Mouse (Mus musculus) ES-E14 (cell line): ENCODE data around the gene Hoxa3. TPM values are rescaled to one million over a fixed set of nuclear protein-coding genes. Genes with fewer than 3 reads are reported as not detected.

ENCODE experiments used
- DNase-seq: peaks from one replicate; pipeline ENCODE4 v3.0.0-alpha.2; 2013; ENCODE audit warnings: low read depth, low spot score
- H3K27ac ChIP-seq: 2 replicates; pipeline ENCODE4 v1.5.1; 2012; ENCODE audit warnings: low read depth, mild to moderate bottlenecking, low read length, moderate library complexity, mixed read lengths; ENCODE audit not compliant: poor library complexity, insufficient read depth, severe bottlenecking
- H3K36me3 ChIP-seq: 2 replicates; pipeline ENCODE4 v1.6.1; 2012; ENCODE audit warnings: mild to moderate bottlenecking, low read length, moderate library complexity, mixed read lengths; ENCODE audit not compliant: control insufficient read depth, poor library complexity, insufficient read depth, severe bottlenecking
- H3K4me1 ChIP-seq, 2 experiments: fragments of 150-350 bp in 1 of 2; sonication (generic) in 1 of 2; 2 replicates each; pipeline ENCODE4 v1.6.1; 2012; ENCODE audit warnings: low read length in 2 of 2, mild to moderate bottlenecking in 1 of 2, mixed read lengths in 1 of 2; ENCODE audit not compliant: control insufficient read depth in 2 of 2, insufficient read depth in 2 of 2, poor library complexity in 1 of 2
- H3K4me3 ChIP-seq, 2 experiments: fragments of 150-350 bp in 1 of 2; sonication (generic) in 1 of 2; 2 replicates each; pipeline ENCODE4 v1.5.1; 2012; ENCODE audit warnings: low read length in 2 of 2, low read depth in 1 of 2, mild to moderate bottlenecking in 1 of 2, mixed read lengths in 1 of 2; ENCODE audit not compliant: insufficient read depth in 1 of 2, poor library complexity in 1 of 2, severe bottlenecking in 1 of 2
- H3K9ac ChIP-seq: 2 replicates; pipeline ENCODE4 v1.6.1; 2012; ENCODE audit warnings: low read depth, mild to moderate bottlenecking, low read length, mixed read lengths; ENCODE audit not compliant: poor library complexity, insufficient read depth, severe bottlenecking
- H3K9me3 ChIP-seq: fragments of 150-350 bp; sonication (generic); 2 replicates; pipeline ENCODE4 v1.6.1; 2012; ENCODE audit warnings: low read depth, mild to moderate bottlenecking, low read length; ENCODE audit not compliant: control insufficient read depth, insufficient read depth
- CHD2 ChIP-seq: IDR thresholded peaks from 2 replicates; pipeline ENCODE4 v1.6.1; 2014; ENCODE audit warnings: mild to moderate bottlenecking, low read depth, low read length, inconsistent platforms
- HCFC1 ChIP-seq: IDR thresholded peaks from 2 replicates; pipeline ENCODE4 v1.6.1; 2012; ENCODE audit warnings: low read length, inconsistent platforms, borderline replicate concordance; ENCODE audit not compliant: insufficient read depth
- MAFK ChIP-seq: IDR thresholded peaks from 2 replicates; pipeline ENCODE4 v1.6.1; 2014; ENCODE audit warnings: mild to moderate bottlenecking, low read depth, low read length, inconsistent platforms; ENCODE audit not compliant: insufficient read depth
- ZC3H11A ChIP-seq: IDR thresholded peaks from 2 replicates; pipeline ENCODE4 v1.6.1; 2012; ENCODE audit warnings: low read depth, mild to moderate bottlenecking, inconsistent platforms, low read length, borderline replicate concordance
- ZNF384 ChIP-seq: IDR thresholded peaks from 2 replicates; pipeline ENCODE4 v1.6.1; 2012; ENCODE audit warnings: low read depth, low read length, inconsistent platforms
- in situ Hi-C, 2 experiments: fragments of 600-800 bp; cut with MboI; formaldehyde crosslinking; loops; one replicate each; pipeline ENCODE4 v1.15.1; 2025; ENCODE audit warnings: low sequenced_read_pairs in 2 of 2, inconsistent platforms in 1 of 2; ENCODE audit not compliant: unreplicated experiment in 2 of 2
- total RNA-seq: library from RNA; depleted of rRNA; stranded (reverse); fragments of 300-350 nt; gene quantifications from 2 replicates; pipeline ENCODE4 v1.2.3, GENCODE M21; 2012

Hoxa3 gene
- total RNA-seq, 1 experiment = 0.27 TPM

DNA sequence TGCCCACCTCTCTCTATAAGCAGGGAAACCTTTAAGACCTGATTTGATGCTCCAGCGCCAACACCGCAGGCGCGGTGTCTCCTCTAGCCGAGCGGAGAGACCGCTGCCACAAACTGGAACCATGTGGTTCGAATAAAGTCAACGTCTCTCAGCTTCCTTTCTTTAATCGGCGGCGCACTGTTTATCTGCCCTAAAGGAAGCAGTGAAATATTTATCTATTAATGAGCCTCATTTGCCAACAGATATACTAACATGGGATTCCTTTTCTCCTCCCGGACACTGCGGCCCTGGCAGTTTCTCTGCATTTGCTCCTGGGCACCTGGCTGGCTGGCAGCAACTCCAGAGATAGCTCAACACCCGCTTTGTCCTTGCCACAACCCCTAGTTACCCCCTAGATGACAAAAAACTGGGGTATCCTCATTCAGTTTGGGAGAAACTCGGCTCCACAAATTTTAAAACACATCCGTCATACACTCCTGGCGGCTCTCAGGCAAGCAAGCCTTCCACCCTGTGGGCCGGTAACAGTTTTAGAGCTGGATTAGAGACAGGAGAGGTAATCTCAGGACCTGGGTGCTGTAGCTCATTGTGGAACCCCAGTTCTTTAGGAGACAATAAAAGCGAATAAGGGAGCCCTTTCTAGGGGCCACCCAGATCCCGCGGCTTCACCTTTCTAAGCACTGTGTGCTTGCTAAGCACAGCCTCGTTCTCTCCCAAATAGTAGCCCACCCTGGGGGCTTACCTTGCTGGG lies 4.9 kb upstream of the Hoxa3 start:
- no peak for DNase-seq
- Histone ChIP-seq H3K9ac (no peak overlapping the region), H3K4me1 (peaks cover 0 to 8% of the 10 kb centered on the region in 2 experiments; a peak in 1 of 4 replicates), H3K27ac (no peak overlapping the region), H3K36me3 (no peaks in the 10 kb centered on the region), H3K9me3 (no peaks in the 10 kb centered on the region), H3K4me3 (peak overlapping the region; percentile 49 to 51; a peak in 3 of 4 replicates)
- in situ Hi-C loops = loop anchor here (5.0 to 25.0 kb wide), 2 partner anchors 606 to 1046 kb away; no protein-coding TSS in a partner anchor
- TF ChIP-seq MAFK (no peak), ZNF384 (no peak), ZC3H11A (no peak), CHD2 (no peak), HCFC1 (no peak)

- peak overlapping the region; percentile 49 to 51 for H3K4me3 ChIP-seq
- TF ChIP-seq ZC3H11A = no peak
- no peak for TF ChIP-seq CHD2
- TF ChIP-seq MAFK = no peak
- TF ChIP-seq HCFC1 = no peak
- TF ChIP-seq ZNF384 = no peak
- no peak overlapping the region for H3K9ac ChIP-seq
- no peaks in the 10 kb centered on the region for H3K9me3 ChIP-seq
- H3K4me1 ChIP-seq = peaks cover 0 to 8% of the 10 kb centered on the region in 2 experiments; a peak in 1 of 4 replicates
- in situ Hi-C loops = loop anchor here (5.0 to 25.0 kb wide), 2 partner anchors 605 to 1045 kb away; no protein-coding TSS in a partner anchor
- no peaks in the 10 kb centered on the region for H3K36me3 ChIP-seq
- no peak for DNase-seq
- H3K27ac ChIP-seq = no peak overlapping the region
These were observed 4.3 kb upstream of the Hoxa3 start for GRCm38 (mm10) chr6:52217459-52217768.

DNA sequence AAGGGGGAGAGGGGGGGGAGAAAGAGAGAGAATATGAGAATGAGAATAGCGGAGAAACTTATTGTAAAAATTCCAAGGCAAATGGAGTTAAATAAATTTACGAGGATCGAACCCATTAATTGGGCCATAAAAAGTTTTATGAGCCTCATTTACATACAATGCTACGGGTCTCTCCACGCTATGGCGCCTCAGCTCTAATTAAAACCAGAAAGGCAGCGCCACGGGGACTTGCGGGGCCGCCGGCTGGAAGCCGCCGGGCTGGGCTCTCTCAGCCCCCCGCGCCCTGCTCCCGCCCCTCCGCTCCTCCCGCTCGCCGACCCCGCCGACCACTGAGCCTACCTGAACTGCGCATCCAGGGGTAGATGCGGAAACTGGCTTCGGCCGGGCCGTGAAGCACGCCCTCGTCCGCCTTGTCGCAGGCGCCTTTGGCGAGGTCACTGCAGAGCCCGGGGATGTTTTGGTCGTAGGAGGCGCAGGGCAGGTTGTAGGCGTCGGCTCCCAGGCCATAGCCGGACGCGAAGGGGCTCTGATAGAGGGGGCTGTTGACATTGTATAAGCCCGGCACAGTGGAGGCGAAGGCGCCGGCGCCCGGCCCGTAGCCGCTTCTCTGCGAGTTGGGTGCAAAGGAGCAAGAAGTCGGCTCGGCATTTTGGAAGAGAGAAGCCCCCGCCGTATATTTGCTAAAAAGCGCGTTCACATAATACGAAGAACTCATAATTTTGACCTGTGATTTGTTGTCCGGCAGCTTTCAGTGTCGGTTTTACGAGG lies 3.7 kb upstream of the Hoxa3 start:
- no peaks in the 10 kb centered on the region for H3K36me3 ChIP-seq
- in situ Hi-C loops = loop anchor here (5.0 to 25.0 kb wide), 2 partner anchors 605 to 1045 kb away; no protein-coding TSS in a partner anchor
- peaks cover 0 to 5% of the 10 kb centered on the region in 2 experiments; a peak in 1 of 4 replicates for H3K4me1 ChIP-seq
- no peak overlapping the region for H3K27ac ChIP-seq
- H3K9ac ChIP-seq = no peak overlapping the region
- H3K4me3 ChIP-seq = peak overlapping the region; percentile 49 to 51
- TF ChIP-seq CHD2 (no peak), MAFK (no peak), HCFC1 (no peak), ZC3H11A (no peak), ZNF384 (no peak)
- DNase-seq = no peak
- no peaks in the 10 kb centered on the region for H3K9me3 ChIP-seq

- in situ Hi-C loops = loop anchor here (5.0 to 25.0 kb wide), 2 partner anchors 604 to 1044 kb away; no protein-coding TSS in a partner anchor
- Histone ChIP-seq H3K9ac (no peak overlapping the region), H3K27ac (no peak overlapping the region), H3K36me3 (no peaks in the 10 kb centered on the region), H3K4me1 (peaks cover 0 to 4% of the 10 kb centered on the region in 2 experiments; a peak in 1 of 4 replicates), H3K9me3 (no peaks in the 10 kb centered on the region), H3K4me3 (no peak overlapping the region)
- no peak for DNase-seq
- TF ChIP-seq ZC3H11A (no peak), CHD2 (no peak), ZNF384 (no peak), MAFK (no peak), HCFC1 (no peak)
These were observed 2.8 kb upstream of the Hoxa3 start for GRCm38 (mm10) chr6:52215771-52216535.
